Mouse (Mus musculus) stomach, postnatal 0 days (tissue): ENCODE results near the gene Cdk18. TPM values are rescaled to one million over a fixed set of nuclear protein-coding genes. Genes with fewer than 3 reads are reported as not detected.

Source experiments
- ATAC-seq: fragments of 200-750 bp; cut with Nextera tagmentation; 2 replicates; pipeline ENCODE4 v1.8.0; 2017; ENCODE audit not compliant: low FRiP score, low TSS enrichment
- DNase-seq: peaks from one replicate; pipeline ENCODE4 v3.0.0-alpha.2; 2016; ENCODE audit warnings: low spot score
- H3K27ac ChIP-seq: fragments of 300-500 bp; sonication (generic); replicated peaks from 2 replicates; pipeline ENCODE4 v1.5.1; 2014; ENCODE audit warnings: mild to moderate bottlenecking, control low read depth
- H3K27me3 ChIP-seq: fragments of 300-500 bp; sonication (generic); 2 replicates; pipeline ENCODE4 v1.6.1; 2014; ENCODE audit warnings: low read length; ENCODE audit not compliant: control insufficient read depth, insufficient read depth
- H3K36me3 ChIP-seq: fragments of 300-500 bp; sonication (generic); 2 replicates; pipeline ENCODE4 v1.6.1; 2014; ENCODE audit warnings: low read length, mixed read lengths; ENCODE audit not compliant: control insufficient read depth, insufficient read depth
- H3K4me1 ChIP-seq: fragments of 300-500 bp; sonication (generic); replicated peaks from 2 replicates; pipeline ENCODE4 v1.6.1; 2014; ENCODE audit warnings: antibody characterized with exemption; ENCODE audit not compliant: control insufficient read depth, insufficient read depth
- H3K4me2 ChIP-seq: fragments of 300-500 bp; sonication (generic); replicated peaks from 2 replicates; pipeline ENCODE4 v1.6.1; 2014; ENCODE audit warnings: low read depth, mild to moderate bottlenecking, control low read depth, moderate library complexity
- H3K4me3 ChIP-seq: fragments of 300-500 bp; sonication (generic); 2 replicates; pipeline ENCODE4 v1.5.1; 2014; ENCODE audit warnings: low read depth, low read length, control low read depth
- H3K9ac ChIP-seq: fragments of 300-500 bp; sonication (generic); 2 replicates; pipeline ENCODE4 v1.6.1; 2014; ENCODE audit warnings: mild to moderate bottlenecking, low read length, control low read depth, mixed read lengths
- H3K9me3 ChIP-seq: fragments of 300-500 bp; sonication (generic); 2 replicates; pipeline ENCODE4 v1.6.1; 2016; ENCODE audit warnings: low read length; ENCODE audit not compliant: control insufficient read depth
- CTCF ChIP-seq: IDR thresholded peaks from 2 replicates; pipeline ENCODE4 v1.5.1; 2016; ENCODE audit warnings: antibody characterized with exemption, low read depth, mild to moderate bottlenecking, moderate library complexity
- EP300 ChIP-seq: optimal IDR thresholded peaks from 2 replicates; pipeline ENCODE3; 2016; ENCODE audit warnings: antibody characterized with exemption
- WGBS: fragments of 180-500 bp; shearing (Covaris S2); extraction: QIAGEN DNeasy Blood & Tissue Kit; methylation state at CpG from one replicate; pipeline ENCODE4 v1.1.7; 2014; 5-methylcytosine and 5-hydroxymethylcytosine counted together
- polyA plus RNA-seq: library from polyadenylated mRNA; unstranded; fragments of >200 nt; fragmentation: Nextera tagmentation; extraction: Ambion mirVana; gene quantifications from 2 replicates; pipeline ENCODE4 v1.2.1, GENCODE M21; 2015

The Cdk18 gene
- polyA plus RNA-seq, 1 experiment from 2014 or later = 9.7 TPM

DNA sequence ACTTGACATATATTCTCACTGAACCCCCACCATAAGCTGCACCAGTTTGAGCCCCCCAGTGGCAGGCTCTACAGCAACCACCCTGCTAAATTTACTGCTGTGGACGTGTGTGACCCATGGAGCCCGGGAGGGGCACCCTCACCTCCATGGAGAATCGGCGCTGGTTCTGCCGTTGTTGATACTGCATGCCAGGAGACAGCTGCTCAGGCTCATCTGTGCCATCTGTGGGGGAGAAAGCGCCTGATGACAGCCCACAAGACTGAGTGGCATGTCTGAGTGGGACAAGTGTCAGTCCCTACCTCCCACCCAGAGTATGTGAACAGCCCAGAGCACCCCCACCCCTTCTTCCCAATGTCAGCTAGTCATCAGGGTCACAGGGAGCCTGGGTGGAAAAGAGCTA is 17.6 kb downstream of the Cdk18 start:
- H3K4me3 ChIP-seq = no peak overlapping the region
- no peaks in the 10 kb centered on the region for H3K27me3 ChIP-seq
- DNase-seq (no peak), ATAC-seq (no peak)
- no peak overlapping the region for H3K27ac ChIP-seq
- WGBS = 87% methylated on average over 6 of the region's 6 CpGs
- TF ChIP-seq EP300 = no peak
- no peak for TF ChIP-seq CTCF
- H3K9me3 ChIP-seq = no peaks in the 10 kb centered on the region
- no peak overlapping the region for H3K9ac ChIP-seq
- H3K36me3 ChIP-seq = no peaks in the 10 kb centered on the region
- no peaks in the 10 kb centered on the region for H3K4me1 ChIP-seq
- H3K4me2 ChIP-seq = no peak overlapping the region

- Histone ChIP-seq H3K27me3 (no peaks in the 10 kb centered on the region), H3K9me3 (no peaks in the 10 kb centered on the region), H3K4me1 (no peaks in the 10 kb centered on the region), H3K36me3 (no peaks in the 10 kb centered on the region), H3K4me2 (no peak overlapping the region), H3K27ac (no peak overlapping the region), H3K9ac (no peak overlapping the region), H3K4me3 (no peak overlapping the region)
- ATAC-seq (no peak), DNase-seq (peak; percentile 87)
- 10% methylated on average over 6 of the region's 6 CpGs for WGBS
- no peak for TF ChIP-seq EP300
- peak; percentile 93 for TF ChIP-seq CTCF
Observed at GRCm38 (mm10) chr1:132121236-132121635, 18.2 kb downstream of the Cdk18 start.

DNA sequence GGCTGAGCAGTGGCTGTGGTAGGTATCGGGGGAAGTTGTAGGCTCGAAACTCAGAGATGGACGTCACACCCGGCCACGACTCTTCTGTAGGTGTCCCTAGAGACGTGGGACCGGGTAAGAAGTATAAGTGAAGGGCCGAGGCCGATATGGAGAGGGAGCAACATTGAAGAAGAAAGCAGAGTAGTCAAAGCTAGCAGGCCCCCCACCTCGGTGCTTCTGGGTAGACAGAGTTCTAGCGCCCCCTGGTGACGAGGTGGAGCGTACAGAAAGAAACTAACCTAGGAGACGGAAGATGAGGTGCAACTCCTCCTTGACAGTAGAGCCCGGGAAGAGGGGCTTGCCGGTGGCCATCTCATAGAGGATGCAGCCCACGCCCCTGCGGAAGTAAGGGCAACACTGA is 22.9 kb downstream of the Cdk18 start:
- Histone ChIP-seq H3K4me1 (no peaks in the 10 kb centered on the region), H3K9me3 (no peaks in the 10 kb centered on the region), H3K27me3 (no peaks in the 10 kb centered on the region), H3K27ac (no peak overlapping the region), H3K9ac (no peak overlapping the region), H3K4me3 (no peak overlapping the region), H3K4me2 (no peak overlapping the region), H3K36me3 (no peaks in the 10 kb centered on the region)
- no peak for ATAC-seq
- WGBS = 43% methylated on average over 18 of the region's 18 CpGs
- TF ChIP-seq CTCF (peak; percentile 82), EP300 (no peak)
- peak; percentile 71 for DNase-seq

GRCm38 (mm10) chr1:132113098-132113497 is 26.4 kb downstream of the Cdk18 start:
- no peak overlapping the region for H3K4me2 ChIP-seq
- no peak overlapping the region for H3K4me3 ChIP-seq
- TF ChIP-seq EP300 = no peak
- TF ChIP-seq CTCF = no peak
- DNase-seq (no peak), ATAC-seq (no peak)
- H3K4me1 ChIP-seq = no peaks in the 10 kb centered on the region
- 35% methylated on average over 3 of the region's 3 CpGs for WGBS
- no peaks in the 10 kb centered on the region for H3K9me3 ChIP-seq
- H3K9ac ChIP-seq = no peak overlapping the region
- H3K27me3 ChIP-seq = no peaks in the 10 kb centered on the region
- H3K36me3 ChIP-seq = no peaks in the 10 kb centered on the region
- no peak overlapping the region for H3K27ac ChIP-seq

GRCm38 (mm10) chr1:132112426-132112825 is 27.1 kb downstream of the Cdk18 start:
- Histone ChIP-seq H3K9me3 (no peaks in the 10 kb centered on the region), H3K4me2 (no peak overlapping the region), H3K4me3 (no peak overlapping the region), H3K36me3 (no peaks in the 10 kb centered on the region), H3K27ac (no peak overlapping the region), H3K4me1 (no peaks in the 10 kb centered on the region), H3K9ac (no peak overlapping the region), H3K27me3 (no peaks in the 10 kb centered on the region)
- TF ChIP-seq EP300 = no peak
- no peak for TF ChIP-seq CTCF
- 61% methylated on average over 8 of the region's 8 CpGs for whole genome bisulfite sequencing
- 0 out of 2 replicates have a peak, but pooled peaks have one; percentile 6 for ATAC-seq
- DNase-seq = no peak

DNA sequence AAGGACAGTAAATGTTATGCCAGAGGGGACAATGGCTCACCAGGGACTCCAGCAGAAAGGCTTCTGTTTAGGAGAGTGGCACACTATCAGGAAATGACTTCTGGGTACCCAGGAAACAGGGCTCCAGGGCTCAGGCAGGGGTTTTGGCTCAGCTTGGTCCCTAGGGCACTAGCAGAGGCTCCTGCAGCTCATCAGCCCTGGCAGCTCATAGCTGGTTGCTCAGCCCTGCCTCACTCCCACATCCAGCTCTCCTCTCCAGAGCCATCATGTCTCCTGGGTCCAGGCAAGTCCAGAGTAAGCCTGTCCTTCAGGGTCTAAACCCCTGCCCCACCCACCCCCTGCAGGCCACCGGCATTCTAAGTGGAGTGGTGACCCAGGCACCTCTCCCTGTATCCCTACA is 28.1 kb downstream of the Cdk18 start:
- ATAC-seq (no peak), DNase-seq (no peak)
- H3K9ac ChIP-seq = no peak overlapping the region
- H3K36me3 ChIP-seq = no peaks in the 10 kb centered on the region
- no peaks in the 10 kb centered on the region for H3K9me3 ChIP-seq
- WGBS = 58% methylated on average over 1 of the region's 1 CpGs
- no peak overlapping the region for H3K4me2 ChIP-seq
- H3K27ac ChIP-seq = no peak overlapping the region
- no peak for TF ChIP-seq EP300
- no peak for TF ChIP-seq CTCF
- H3K4me1 ChIP-seq = no peaks in the 10 kb centered on the region
- no peak overlapping the region for H3K4me3 ChIP-seq
- no peaks in the 10 kb centered on the region for H3K27me3 ChIP-seq
